Mouse (Mus musculus) embryonic facial prominence, embryonic 15.5 days (tissue): ENCODE data around the gene Syne1. TPM values are rescaled to one million over a fixed set of nuclear protein-coding genes. Genes with fewer than 3 reads are reported as not detected.

Experiments
- ATAC-seq: fragments of 200-750 bp; cut with Nextera tagmentation; 2 replicates; pipeline ENCODE4 v1.8.0; 2017; ENCODE audit warnings: low read depth, moderate TSS enrichment; ENCODE audit not compliant: insufficient number of reproducible peaks, low FRiP score, low TSS enrichment
- H3K27ac ChIP-seq: fragments of 300-500 bp; sonication (generic); replicated peaks from 2 replicates; pipeline ENCODE4 v1.5.1; 2015; ENCODE audit warnings: mild to moderate bottlenecking, inconsistent platforms
- H3K27me3 ChIP-seq: fragments of 300-500 bp; sonication (generic); 2 replicates; pipeline ENCODE4 v1.6.1; 2015; ENCODE audit warnings: inconsistent platforms
- H3K36me3 ChIP-seq: fragments of 300-500 bp; sonication (generic); 2 replicates; pipeline ENCODE4 v1.6.1; 2015; ENCODE audit warnings: mild to moderate bottlenecking, inconsistent platforms
- H3K4me1 ChIP-seq: fragments of 300-500 bp; sonication (generic); 2 replicates; pipeline ENCODE4 v1.6.1; 2015; ENCODE audit warnings: inconsistent platforms
- H3K4me2 ChIP-seq: fragments of 300-500 bp; sonication (generic); replicated peaks from 2 replicates; pipeline ENCODE4 v1.6.1; 2015; ENCODE audit warnings: mild to moderate bottlenecking, inconsistent platforms
- H3K4me3 ChIP-seq: fragments of 300-500 bp; sonication (generic); replicated peaks from 2 replicates; pipeline ENCODE4 v1.5.1; 2015; ENCODE audit warnings: mild to moderate bottlenecking, inconsistent platforms
- H3K9ac ChIP-seq: fragments of 300-500 bp; sonication (generic); 2 replicates; pipeline ENCODE4 v1.6.1; 2015; ENCODE audit warnings: inconsistent platforms
- H3K9me3 ChIP-seq: fragments of 300-500 bp; sonication (generic); replicated peaks from 2 replicates; pipeline ENCODE4 v1.6.1; 2016; ENCODE audit warnings: inconsistent platforms
- WGBS: fragments of 180-500 bp; shearing (Covaris S2); methylation state at CpG from one replicate; pipeline ENCODE4 v1.1.7; 2015; 5-methylcytosine and 5-hydroxymethylcytosine counted together
- polyA plus RNA-seq: library from polyadenylated mRNA; unstranded; fragments of >200 nt; fragmentation: Nextera tagmentation; extraction: Ambion mirVana; gene quantifications from 2 replicates; pipeline ENCODE4 v1.2.1, GENCODE M21; 2015

Syne1 gene
- polyA plus RNA-seq, 1 experiment from 2014 or later, result 8.0 TPM

DNA sequence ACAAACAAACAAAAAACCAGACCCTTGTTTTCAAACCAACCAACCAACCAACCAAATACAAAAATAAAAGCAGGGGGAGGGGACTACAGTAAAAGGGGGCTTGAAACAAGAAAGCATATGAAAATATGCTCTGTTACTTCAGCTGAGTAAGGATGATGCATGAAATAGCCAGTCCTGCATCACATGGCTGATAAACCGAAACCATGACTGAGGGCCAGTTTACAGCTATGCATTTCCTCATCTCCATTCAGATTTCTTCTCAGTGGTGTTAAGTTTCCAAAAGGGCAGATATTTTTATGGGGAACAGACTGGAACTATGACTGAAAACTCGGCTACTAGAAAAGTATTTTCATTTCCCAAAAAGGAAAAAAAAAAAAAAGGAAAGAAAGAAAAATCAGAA lies 522.1 kb downstream of the Syne1 start:
- no peaks in the 10 kb centered on the region for H3K27me3 ChIP-seq
- ATAC-seq, result no peak
- H3K36me3 ChIP-seq, result peaks cover 4% of the 10 kb centered on the region; the same call in 1 of the 2 replicates
- H3K9ac ChIP-seq, result no peak overlapping the region
- no peak overlapping the region for H3K4me2 ChIP-seq
- H3K4me3 ChIP-seq, result no peak overlapping the region
- H3K9me3 ChIP-seq, result no peaks in the 10 kb centered on the region
- no peak overlapping the region for H3K27ac ChIP-seq
- no peaks in the 10 kb centered on the region for H3K4me1 ChIP-seq
- WGBS, result 58% methylated on average over 2 of the region's 2 CpGs

DNA sequence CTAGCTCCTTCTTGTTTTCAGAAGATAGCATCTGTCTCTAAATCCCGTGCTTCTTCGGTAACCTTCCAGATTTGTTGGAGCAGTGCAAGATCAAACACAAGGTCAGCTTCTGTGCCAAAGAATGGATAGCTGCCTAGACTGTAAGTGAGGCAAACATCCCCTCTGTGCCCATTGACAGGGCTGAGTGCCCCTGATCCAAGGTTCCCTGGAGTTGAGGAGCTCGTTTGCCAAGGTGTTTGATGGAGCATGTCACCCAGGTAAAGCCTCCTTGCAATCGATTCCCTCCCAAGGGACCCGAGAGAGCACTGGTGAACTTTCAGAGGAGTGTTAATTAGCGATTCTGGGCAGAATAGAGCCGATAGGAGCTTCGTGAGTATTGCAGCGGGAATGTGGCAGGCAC lies 523.0 kb downstream of the Syne1 start:
- 86% methylated on average over 9 of the region's 9 CpGs for WGBS
- H3K36me3 ChIP-seq, result peaks cover 4% of the 10 kb centered on the region; the same call in 1 of the 2 replicates
- H3K9me3 ChIP-seq, result no peaks in the 10 kb centered on the region
- H3K27me3 ChIP-seq, result no peaks in the 10 kb centered on the region
- H3K4me1 ChIP-seq, result no peaks in the 10 kb centered on the region
- no peak overlapping the region for H3K27ac ChIP-seq
- no peak overlapping the region for H3K4me2 ChIP-seq
- no peak for ATAC-seq
- H3K4me3 ChIP-seq, result no peak overlapping the region
- H3K9ac ChIP-seq, result no peak overlapping the region

DNA sequence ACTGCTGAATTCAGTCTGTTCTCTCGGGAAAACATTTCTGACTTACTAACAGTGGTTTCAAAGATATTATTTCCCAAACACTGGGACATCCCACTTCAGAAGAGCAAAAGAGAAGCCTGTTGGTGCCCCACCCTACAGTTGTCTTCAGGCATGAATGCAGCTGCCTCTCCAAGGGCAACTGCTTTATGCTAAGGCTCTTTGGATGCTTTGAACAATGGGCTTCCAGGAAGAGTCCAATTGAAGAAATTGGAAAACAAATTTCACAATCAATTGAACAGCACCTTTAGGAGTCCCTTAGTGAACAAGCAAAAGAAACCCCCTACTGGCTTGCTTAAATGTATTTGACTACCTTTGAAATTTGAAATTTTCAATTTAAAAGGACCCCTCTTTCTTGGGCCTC lies 524.1 kb downstream of the Syne1 start:
- Histone ChIP-seq H3K4me2 (no peak overlapping the region), H3K9me3 (no peaks in the 10 kb centered on the region), H3K4me1 (no peaks in the 10 kb centered on the region), H3K27me3 (no peaks in the 10 kb centered on the region), H3K4me3 (no peak overlapping the region), H3K36me3 (peaks cover 4% of the 10 kb centered on the region; the same call in 1 of the 2 replicates), H3K27ac (no peak overlapping the region), H3K9ac (no peak overlapping the region)
- 80% methylated on average over 1 of the region's 1 CpGs for WGBS
- no peak for ATAC-seq

DNA sequence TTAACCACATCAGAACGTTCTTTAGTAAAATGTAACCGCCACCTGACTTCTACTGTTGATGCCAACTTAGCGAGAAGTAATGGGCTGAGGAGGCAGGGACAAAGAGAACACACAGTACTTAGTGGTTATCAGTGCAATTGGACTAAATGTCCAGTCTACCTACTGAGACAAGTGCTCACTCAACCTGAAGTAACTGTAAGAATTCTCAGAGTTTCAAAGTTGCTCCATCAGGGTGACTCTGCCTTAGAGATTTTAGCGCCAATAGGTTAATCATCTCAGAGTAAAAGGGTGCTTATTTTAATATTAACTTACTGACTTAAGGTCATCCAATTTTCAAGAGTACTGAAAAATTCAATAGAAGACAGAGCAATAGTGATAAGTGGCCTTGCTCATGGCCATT lies 525.4 kb downstream of the Syne1 start:
- no peak overlapping the region for H3K9ac ChIP-seq
- no peaks in the 10 kb centered on the region for H3K27me3 ChIP-seq
- H3K9me3 ChIP-seq, result no peaks in the 10 kb centered on the region
- H3K36me3 ChIP-seq, result 0 out of 2 replicates have a peak, but pooled peaks cover 4% of the 10 kb centered on the region
- no peaks in the 10 kb centered on the region for H3K4me1 ChIP-seq
- WGBS, result 92% methylated on average over 4 of the region's 4 CpGs
- H3K27ac ChIP-seq, result no peak overlapping the region
- ATAC-seq, result no peak
- no peak overlapping the region for H3K4me3 ChIP-seq
- H3K4me2 ChIP-seq, result no peak overlapping the region

DNA sequence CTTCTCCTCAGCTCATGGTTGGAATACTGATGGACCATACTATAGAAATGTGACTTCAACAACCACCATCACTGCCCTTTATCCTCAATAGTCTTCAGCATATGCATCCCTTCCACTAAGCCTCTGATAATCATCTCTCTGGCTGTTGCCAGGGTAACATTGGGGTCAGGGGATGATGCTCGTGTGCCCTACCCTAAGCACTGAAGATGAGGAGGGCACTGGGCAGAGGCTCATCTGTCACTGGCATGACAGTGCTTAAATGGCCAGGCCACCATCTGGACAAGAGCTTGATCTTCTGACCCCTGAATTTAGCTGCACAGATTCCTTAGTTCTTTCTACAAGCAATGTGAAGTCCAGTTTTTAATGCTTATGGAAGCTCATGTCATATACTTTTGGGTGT lies 534.1 kb downstream of the Syne1 start:
- 64% methylated on average over 1 of the region's 1 CpGs for WGBS
- no peak overlapping the region for H3K4me3 ChIP-seq
- no peaks in the 10 kb centered on the region for H3K9me3 ChIP-seq
- no peak overlapping the region for H3K27ac ChIP-seq
- no peaks in the 10 kb centered on the region for H3K4me1 ChIP-seq
- no peaks in the 10 kb centered on the region for H3K27me3 ChIP-seq
- ATAC-seq, result no peak
- no peak overlapping the region for H3K4me2 ChIP-seq
- H3K36me3 ChIP-seq, result no peaks in the 10 kb centered on the region
- H3K9ac ChIP-seq, result no peak overlapping the region

DNA sequence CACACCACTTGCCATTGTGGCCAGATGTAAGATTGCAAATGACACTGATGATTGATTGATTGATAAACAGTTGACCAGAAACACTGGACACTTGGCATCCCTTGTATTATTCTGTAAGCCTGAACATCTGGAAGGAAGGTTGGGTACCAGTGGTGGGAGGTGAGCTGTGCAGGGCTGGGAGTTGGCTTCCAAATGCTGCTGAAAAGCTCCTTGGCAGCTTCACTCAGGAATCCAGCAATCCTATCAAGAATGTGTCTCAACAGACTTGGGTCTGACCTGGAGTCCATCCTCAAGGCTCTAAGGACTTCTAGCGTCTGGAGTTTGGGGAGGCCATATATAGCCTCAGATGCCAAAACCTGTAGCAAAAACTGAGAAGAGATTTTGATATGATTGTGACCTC lies 536.3 kb downstream of the Syne1 start:
- Histone ChIP-seq H3K4me2 (no peak overlapping the region), H3K9ac (no peak overlapping the region), H3K27me3 (no peaks in the 10 kb centered on the region), H3K4me3 (no peak overlapping the region), H3K9me3 (no peaks in the 10 kb centered on the region), H3K27ac (no peak overlapping the region), H3K36me3 (no peaks in the 10 kb centered on the region), H3K4me1 (no peaks in the 10 kb centered on the region)
- WGBS, result 77% methylated on average over 1 of the region's 1 CpGs
- ATAC-seq, result no peak

DNA sequence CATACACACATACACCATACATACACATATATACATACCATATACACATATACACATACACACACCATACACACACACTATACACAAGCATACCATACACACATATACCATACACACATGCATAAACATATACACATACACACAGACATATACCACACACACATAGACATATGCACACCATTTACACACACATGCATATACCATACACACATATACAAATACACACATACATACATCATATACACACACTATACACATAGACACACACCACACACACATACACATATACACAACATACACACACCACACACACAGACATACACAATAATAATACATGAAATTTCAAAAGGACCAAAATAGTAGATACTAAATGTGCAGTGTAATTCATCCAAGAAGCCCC lies 539.3 kb downstream of the Syne1 start:
- H3K4me3 ChIP-seq, result no peak overlapping the region
- H3K9me3 ChIP-seq, result no peaks in the 10 kb centered on the region
- no peak for ATAC-seq
- no peaks in the 10 kb centered on the region for H3K36me3 ChIP-seq
- H3K4me2 ChIP-seq, result no peak overlapping the region
- H3K9ac ChIP-seq, result no peak overlapping the region
- H3K27ac ChIP-seq, result no peak overlapping the region
- no peaks in the 10 kb centered on the region for H3K4me1 ChIP-seq
- H3K27me3 ChIP-seq, result no peaks in the 10 kb centered on the region

DNA sequence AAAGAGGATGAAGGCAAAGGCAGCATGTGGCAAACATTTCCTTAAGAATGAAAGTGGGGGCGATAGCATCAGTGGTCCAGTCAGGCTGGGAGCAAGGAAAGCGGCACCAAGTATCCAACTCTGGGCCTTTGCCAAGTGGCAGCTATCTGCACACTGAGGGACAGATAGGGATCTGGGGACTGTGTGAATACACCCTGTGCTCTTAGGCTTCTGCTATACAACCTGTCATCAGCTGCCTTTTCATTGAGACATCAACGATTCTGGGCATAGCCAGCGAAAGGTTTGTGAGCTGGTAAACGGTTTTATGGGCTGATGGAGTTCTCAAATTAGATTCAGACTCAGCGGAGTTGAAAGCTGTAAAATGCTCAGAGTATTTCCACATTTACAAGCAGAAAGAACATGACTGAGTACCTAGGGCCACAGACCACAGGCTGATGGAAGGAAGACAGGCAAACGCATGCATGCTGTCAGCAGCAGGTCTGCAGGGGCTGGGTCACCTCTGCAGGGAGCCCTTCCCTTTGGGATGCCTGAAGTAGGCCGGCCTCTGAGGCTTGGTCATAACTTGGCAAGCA lies 542.4 kb downstream of the Syne1 start:
- WGBS, result 67% methylated on average over 8 of the region's 8 CpGs
- no peaks in the 10 kb centered on the region for H3K27me3 ChIP-seq

DNA sequence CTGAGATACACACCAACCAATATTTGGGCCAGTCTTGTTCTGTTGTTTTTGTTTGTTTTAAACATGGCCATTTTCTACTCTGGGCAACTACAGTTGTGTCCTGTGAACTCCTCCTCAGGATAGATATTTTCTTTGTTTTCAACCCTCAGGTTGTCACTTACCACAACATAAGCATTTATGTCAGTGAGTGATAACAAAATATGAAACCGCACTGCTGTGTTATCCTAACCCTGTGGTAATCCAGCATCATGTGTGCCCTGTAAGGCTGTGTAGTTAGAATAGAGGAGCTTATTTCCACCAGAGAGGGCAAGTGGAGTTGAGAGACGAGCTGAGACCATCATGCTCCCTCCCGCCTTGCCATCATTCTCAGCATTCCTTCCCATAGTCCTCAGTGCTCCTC lies 554.7 kb downstream of the Syne1 start:
- 67% methylated on average over 3 of the region's 3 CpGs for WGBS
- no peaks in the 10 kb centered on the region for H3K36me3 ChIP-seq
- H3K27ac ChIP-seq, result no peak overlapping the region
- H3K4me2 ChIP-seq, result no peak overlapping the region
- H3K27me3 ChIP-seq, result no peaks in the 10 kb centered on the region
- H3K9me3 ChIP-seq, result no peaks in the 10 kb centered on the region
- no peak for ATAC-seq
- no peaks in the 10 kb centered on the region for H3K4me1 ChIP-seq
- no peak overlapping the region for H3K4me3 ChIP-seq
- no peak overlapping the region for H3K9ac ChIP-seq

More for the DNA sequence above, 542.4 kb downstream of the Syne1 start:
- Histone ChIP-seq H3K9me3 (no peaks in the 10 kb centered on the region), H3K4me3 (no peak overlapping the region), H3K4me2 (no peak overlapping the region), H3K27ac (no peak overlapping the region), H3K9ac (no peak overlapping the region), H3K4me1 (no peaks in the 10 kb centered on the region), H3K36me3 (no peaks in the 10 kb centered on the region)
- ATAC-seq, result no peak

DNA sequence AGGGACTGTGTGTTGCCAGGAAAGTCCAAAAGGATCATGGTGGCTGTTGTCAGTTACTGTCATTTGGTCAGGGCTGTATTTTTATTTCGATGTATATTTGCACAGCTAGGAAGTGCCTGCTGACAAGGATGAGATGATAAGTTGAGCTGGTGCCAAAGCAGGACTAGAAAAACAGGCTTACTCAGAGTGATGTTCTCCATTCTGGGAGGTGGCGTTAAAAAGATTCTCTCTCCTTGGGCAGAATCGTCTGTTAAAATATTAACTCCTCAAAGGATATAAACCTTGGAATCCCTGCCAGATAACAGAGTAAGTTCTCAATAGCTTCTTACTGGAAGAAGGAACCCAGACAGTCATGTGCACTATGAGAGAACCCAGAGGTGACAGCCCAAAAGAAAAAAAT lies 557.5 kb downstream of the Syne1 start:
- H3K4me3 ChIP-seq, result no peak overlapping the region
- H3K27me3 ChIP-seq, result no peaks in the 10 kb centered on the region
- no peaks in the 10 kb centered on the region for H3K4me1 ChIP-seq
- WGBS, result 66% methylated on average over 3 of the region's 3 CpGs
- no peak overlapping the region for H3K9ac ChIP-seq
- no peak overlapping the region for H3K4me2 ChIP-seq
- H3K27ac ChIP-seq, result no peak overlapping the region
- no peaks in the 10 kb centered on the region for H3K36me3 ChIP-seq
- H3K9me3 ChIP-seq, result no peaks in the 10 kb centered on the region
- ATAC-seq, result no peak

DNA sequence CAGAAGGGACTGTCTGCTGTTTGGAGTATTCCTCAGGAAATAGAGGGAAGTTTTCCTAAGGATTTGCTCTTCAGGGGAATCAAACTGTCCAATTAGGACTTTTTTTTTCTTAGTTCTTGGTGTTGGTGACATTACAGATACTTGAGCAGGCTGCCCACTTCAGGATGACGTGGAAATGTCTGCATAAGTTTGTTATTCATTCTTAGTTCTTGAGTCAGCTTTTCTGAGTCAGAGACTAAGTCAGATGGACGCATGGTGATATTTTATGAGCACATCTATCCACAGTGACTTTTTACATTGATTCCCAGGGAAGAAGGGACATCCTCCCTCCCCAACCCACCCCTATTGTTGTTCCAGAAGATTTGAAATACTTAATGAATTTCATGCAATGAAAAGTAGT lies 567.4 kb downstream of the Syne1 start:
- Histone ChIP-seq H3K27me3 (no peaks in the 10 kb centered on the region), H3K36me3 (no peaks in the 10 kb centered on the region), H3K4me2 (no peak overlapping the region), H3K9me3 (no peaks in the 10 kb centered on the region), H3K4me3 (no peak overlapping the region), H3K9ac (no peak overlapping the region), H3K27ac (no peak overlapping the region), H3K4me1 (no peaks in the 10 kb centered on the region)
- WGBS, result 71% methylated on average over 2 of the region's 2 CpGs
- ATAC-seq, result no peak

DNA sequence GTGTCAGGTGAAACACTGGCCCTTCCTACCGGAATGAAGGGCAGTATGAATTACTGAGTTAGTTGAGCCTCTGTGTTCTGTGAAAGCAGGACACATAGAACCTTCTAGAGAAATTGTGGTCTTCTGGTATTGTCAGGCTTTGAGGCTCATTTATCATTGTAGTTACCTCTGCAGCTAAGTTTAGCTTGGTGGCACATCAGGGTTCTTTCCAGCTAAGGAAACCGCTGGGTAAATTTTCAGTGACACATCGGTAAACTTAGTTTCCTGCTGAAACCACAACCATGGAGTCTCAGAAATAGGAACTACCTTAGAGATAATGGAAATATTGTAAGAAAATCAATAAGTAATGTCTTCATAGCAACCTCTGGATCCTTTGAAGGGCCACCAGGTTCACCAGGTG lies 573.9 kb downstream of the Syne1 start:
- Histone ChIP-seq H3K4me2 (no peak overlapping the region), H3K36me3 (no peaks in the 10 kb centered on the region), H3K27ac (no peak overlapping the region), H3K4me3 (no peak overlapping the region), H3K4me1 (no peaks in the 10 kb centered on the region), H3K27me3 (no peaks in the 10 kb centered on the region), H3K9me3 (no peaks in the 10 kb centered on the region), H3K9ac (no peak overlapping the region)
- no peak for ATAC-seq
- 86% methylated on average over 3 of the region's 3 CpGs for WGBS
